Comparison of ENCODE assay signal across 17 mouse cellular contexts in genomic region chr4:32045234-32045633, GRCm38 (mm10).
A peak's percentile ranks its signal among the peaks of the same experiment; 100 is the strongest.
DNase-seq lines count a peak whose midpoint lies in the region; ATAC-seq and TF ChIP-seq lines count a peak whose summit lies in the region.
"Had no signal": no experiment of that assay in that cellular context is flagged by ENCODE, and none has a peak within 500 bp of the region (broad histone marks: within the 10 kb centered on the region; RNA-seq: fewer than 3 reads in every experiment).

No protein-coding gene starts in this region.

- H3K36me3 ChIP-seq in forebrain, embryonic 10.5 days (replicated peaks): no peaks in the 10 kb centered on the region
- no peaks in the 10 kb centered on the region for H3K36me3 ChIP-seq in forebrain, embryonic 13.5 days (ENCODE audit: poor library complexity, severe bottlenecking)
- no peaks in the 10 kb centered on the region for H3K36me3 ChIP-seq in neural tube, embryonic 15.5 days
- H3K36me3 ChIP-seq in liver, embryonic 11.5 days (ENCODE audit: control insufficient read depth, insufficient read depth, low read length): no peaks in the 10 kb centered on the region
- H3K36me3 ChIP-seq: embryonic facial prominence, embryonic 12.5 days; liver, embryonic 12.5 days; lung, embryonic 15.5 days had no signal

- no peaks in the 10 kb centered on the region for H3K9me3 ChIP-seq in forebrain, embryonic 10.5 days
- no peaks in the 10 kb centered on the region for H3K9me3 ChIP-seq in forebrain, embryonic 13.5 days (replicated peaks)
- H3K9me3 ChIP-seq in neural tube, embryonic 15.5 days (replicated peaks): no peaks in the 10 kb centered on the region
- H3K9me3 ChIP-seq in liver, embryonic 11.5 days (ENCODE audit: control insufficient read depth, low read length): no peaks in the 10 kb centered on the region
- H3K9me3 ChIP-seq: embryonic facial prominence, embryonic 12.5 days; liver, embryonic 12.5 days; lung, embryonic 15.5 days had no signal

- DNase-seq in forebrain, embryonic 10.5 days (ENCODE audit: extremely low spot score, low spot score): peak; percentile 31
- peak; percentile 38 for DNase-seq in neural tube, embryonic 10.5 days (ENCODE audit: extremely low spot score, low spot score)
- DNase-seq in kidney, postnatal 10 days: peak; percentile 49
- DNase-seq in liver, embryonic 11.5 days (ENCODE audit: low spot score): no peak
- no peak for DNase-seq in frontal cortex, postnatal 10 days (ENCODE audit: low spot score in 2 of 2)
- DNase-seq in cerebellum, adult 2 months: no peak
- DNase-seq: adrenal gland, postnatal 25 days; cerebellum, adult 9-11 months; right cerebral cortex, postnatal 4 days; thymus, adult 2 months had no signal

- ATAC-seq in forebrain, embryonic 13.5 days: no peak
- no peak for ATAC-seq in neural tube, embryonic 15.5 days (ENCODE audit: low FRiP score)
- ATAC-seq in liver, embryonic 11.5 days (replicated peaks; ENCODE audit: low FRiP score): no peak
- ATAC-seq: intestine, postnatal 0 days; liver, embryonic 12.5 days had no signal

- TF ChIP-seq POLR2A in cerebellum, adult 2 months (IDR thresholded peaks at IDR 0.05; ENCODE audit: borderline replicate concordance, insufficient read depth, low read length): no peak

- peaks cover 31% of the 10 kb centered on the region for H3K4me1 ChIP-seq in forebrain, embryonic 10.5 days
- H3K4me1 ChIP-seq in forebrain, embryonic 13.5 days: peaks cover 17% of the 10 kb centered on the region
- peaks cover 14% of the 10 kb centered on the region for H3K4me1 ChIP-seq in neural tube, embryonic 15.5 days
- H3K4me1 ChIP-seq in liver, embryonic 11.5 days (replicated peaks; ENCODE audit: control insufficient read depth, insufficient read depth, low read length): no peaks in the 10 kb centered on the region
- no peaks in the 10 kb centered on the region for H3K4me1 ChIP-seq in cerebellum, adult 2 months (ENCODE audit: control insufficient read depth, insufficient read depth, low read length)
- H3K4me1 ChIP-seq: embryonic facial prominence, embryonic 12.5 days; liver, embryonic 12.5 days had no signal

- no peak overlapping the region for H3K4me3 ChIP-seq in forebrain, embryonic 10.5 days
- no peak overlapping the region for H3K4me3 ChIP-seq in forebrain, embryonic 13.5 days
- H3K4me3 ChIP-seq in neural tube, embryonic 15.5 days (replicated peaks): no peak overlapping the region
- no peak overlapping the region for H3K4me3 ChIP-seq in liver, embryonic 11.5 days (ENCODE audit: low read depth, low read length)
- no peak overlapping the region for H3K4me3 ChIP-seq in cerebellum, adult 2 months (replicated peaks; ENCODE audit: insufficient read depth, low read depth, low read length)
- H3K4me3 ChIP-seq: embryonic facial prominence, embryonic 12.5 days; liver, embryonic 12.5 days; lung, embryonic 15.5 days had no signal

- WGBS in forebrain, embryonic 10.5 days: 4% methylated on average over 5 of the region's 5 CpGs
- WGBS in forebrain, embryonic 13.5 days: 0% methylated on average over 5 of the region's 5 CpGs
- WGBS in neural tube, embryonic 15.5 days: 13% methylated on average over 5 of the region's 5 CpGs
- WGBS in liver, embryonic 11.5 days: 19% methylated on average over 5 of the region's 5 CpGs
- WGBS in cerebellum, adult 2 months: 32% methylated on average over 5 of the region's 5 CpGs

- no peak for TF ChIP-seq CTCF in cerebellum, adult 2 months (IDR thresholded peaks at IDR 0.05; ENCODE audit: borderline replicate concordance, insufficient read depth, low read depth, low read length)

- no peak overlapping the region for H3K9ac ChIP-seq in forebrain, embryonic 13.5 days
- no peak overlapping the region for H3K9ac ChIP-seq in neural tube, embryonic 15.5 days (replicated peaks)
- H3K9ac ChIP-seq in liver, embryonic 11.5 days (ENCODE audit: low read depth, low read length): no peak overlapping the region
- H3K9ac ChIP-seq: embryonic facial prominence, embryonic 12.5 days; hindbrain, embryonic 14.5 days; liver, embryonic 12.5 days; lung, embryonic 15.5 days had no signal

- no peaks in the 10 kb centered on the region for H3K27me3 ChIP-seq in forebrain, embryonic 10.5 days (ENCODE audit: poor library complexity, severe bottlenecking)
- H3K27me3 ChIP-seq in forebrain, embryonic 13.5 days: no peaks in the 10 kb centered on the region
- no peaks in the 10 kb centered on the region for H3K27me3 ChIP-seq in neural tube, embryonic 15.5 days (replicated peaks)
- H3K27me3 ChIP-seq in liver, embryonic 11.5 days (replicated peaks; ENCODE audit: control insufficient read depth, insufficient read depth, low read length): no peaks in the 10 kb centered on the region
- H3K27me3 ChIP-seq in cerebellum, adult 2 months (ENCODE audit: control insufficient read depth, insufficient read depth, low read length): no peaks in the 10 kb centered on the region
- H3K27me3 ChIP-seq: embryonic facial prominence, embryonic 12.5 days; liver, embryonic 12.5 days; lung, embryonic 15.5 days had no signal

- H3K4me2 ChIP-seq in forebrain, embryonic 13.5 days: no peak overlapping the region
- no peak overlapping the region for H3K4me2 ChIP-seq in neural tube, embryonic 15.5 days
- no peak overlapping the region for H3K4me2 ChIP-seq in liver, embryonic 11.5 days
- H3K4me2 ChIP-seq: embryonic facial prominence, embryonic 12.5 days; hindbrain, embryonic 14.5 days; liver, embryonic 12.5 days; lung, embryonic 15.5 days had no signal

- H3K27ac ChIP-seq in forebrain, embryonic 10.5 days: peak overlapping the region; percentile 60; the same call in 1 of the 2 replicates
- H3K27ac ChIP-seq in forebrain, embryonic 13.5 days: no peak overlapping the region
- H3K27ac ChIP-seq in neural tube, embryonic 15.5 days (replicated peaks): no peak overlapping the region
- H3K27ac ChIP-seq in liver, embryonic 11.5 days (ENCODE audit: low read depth, low read length): no peak overlapping the region
- H3K27ac ChIP-seq in cerebellum, adult 2 months (ENCODE audit: insufficient read depth, low read length): no peak overlapping the region
- H3K27ac ChIP-seq: embryonic facial prominence, embryonic 12.5 days; hindbrain, embryonic 14.5 days; liver, embryonic 12.5 days; lung, embryonic 15.5 days had no signal

Comparison
In these comparisons a context has a peak if more than half of its experiments do, and no peak if none do; other contexts are left out.
1. DNase-seq: peak in forebrain, embryonic 10.5 days (single experiment), neural tube, embryonic 10.5 days (single experiment) and kidney, postnatal 10 days (single experiment); none in liver, embryonic 11.5 days (single experiment), frontal cortex, postnatal 10 days (0 of 2) and cerebellum, adult 2 months (0 of 2).